Mouse (Mus musculus): ENCODE results near the gene S100a3. TPM values are rescaled to one million over a fixed set of nuclear protein-coding genes. Genes with fewer than 3 reads are reported as not detected.

Gene S100a3
- polyA plus RNA-seq, 1 experiment from 2014 or later, result not detected

GRCm38 (mm10) chr3:90579433-90579832, 19.1 kb downstream of the S100a3 start:
- no peak for ATAC-seq (replicated peaks)
- no peaks in the 10 kb centered on the region for H3K9me3 ChIP-seq
- no peaks in the 10 kb centered on the region for H3K4me1 ChIP-seq
- no peak overlapping the region for H3K9ac ChIP-seq
- H3K27ac ChIP-seq, result no peak overlapping the region
- 80% methylated on average over 7 of the region's 7 CpGs for WGBS
- no peaks in the 10 kb centered on the region for H3K36me3 ChIP-seq (replicated peaks)
- H3K27me3 ChIP-seq (replicated peaks), result no peaks in the 10 kb centered on the region
- no peak overlapping the region for H3K4me3 ChIP-seq
- no peak overlapping the region for H3K4me2 ChIP-seq

- Histone ChIP-seq H3K27ac (no peak overlapping the region), H3K9me3 (no peaks in the 10 kb centered on the region), H3K4me3 (no peak overlapping the region), H3K4me1 (no peaks in the 10 kb centered on the region), H3K27me3 (replicated peaks) (no peaks in the 10 kb centered on the region), H3K4me2 (no peak overlapping the region), H3K9ac (no peak overlapping the region), H3K36me3 (replicated peaks) (no peaks in the 10 kb centered on the region)
- ATAC-seq (replicated peaks), result no peak
- WGBS, result 96% methylated on average over 5 of the region's 5 CpGs
These were observed 20.8 kb downstream of the S100a3 start for GRCm38 (mm10) chr3:90581141-90581540.

GRCm38 (mm10) chr3:90582156-90582555, 21.8 kb downstream of the S100a3 start:
- no peak for ATAC-seq (replicated peaks)
- H3K36me3 ChIP-seq (replicated peaks), result no peaks in the 10 kb centered on the region
- H3K27ac ChIP-seq, result no peak overlapping the region
- 97% methylated on average over 1 of the region's 1 CpGs for WGBS
- H3K4me3 ChIP-seq, result no peak overlapping the region
- H3K4me1 ChIP-seq, result no peaks in the 10 kb centered on the region
- H3K4me2 ChIP-seq, result no peak overlapping the region
- H3K9me3 ChIP-seq, result no peaks in the 10 kb centered on the region
- no peak overlapping the region for H3K9ac ChIP-seq
- H3K27me3 ChIP-seq (replicated peaks), result no peaks in the 10 kb centered on the region

- Histone ChIP-seq H3K4me2 (no peak overlapping the region), H3K4me3 (no peak overlapping the region), H3K27ac (no peak overlapping the region), H3K9me3 (no peaks in the 10 kb centered on the region), H3K36me3 (replicated peaks) (no peaks in the 10 kb centered on the region), H3K9ac (no peak overlapping the region), H3K4me1 (no peaks in the 10 kb centered on the region), H3K27me3 (replicated peaks) (no peaks in the 10 kb centered on the region)
- WGBS, result 89% methylated on average over 4 of the region's 4 CpGs
- no peak for ATAC-seq (replicated peaks)
These were observed 22.2 kb downstream of the S100a3 start for GRCm38 (mm10) chr3:90582556-90582955.

GRCm38 (mm10) chr3:90583893-90584292, 23.5 kb downstream of the S100a3 start:
- no peak overlapping the region for H3K27ac ChIP-seq
- no peaks in the 10 kb centered on the region for H3K4me1 ChIP-seq
- no peaks in the 10 kb centered on the region for H3K36me3 ChIP-seq (replicated peaks)
- no peak for ATAC-seq (replicated peaks)
- H3K4me3 ChIP-seq, result no peak overlapping the region
- H3K27me3 ChIP-seq (replicated peaks), result no peaks in the 10 kb centered on the region
- H3K4me2 ChIP-seq, result no peak overlapping the region
- H3K9ac ChIP-seq, result no peak overlapping the region
- H3K9me3 ChIP-seq, result no peaks in the 10 kb centered on the region
- WGBS, result 40% methylated on average over 3 of the region's 3 CpGs

- Histone ChIP-seq H3K27ac (no peak overlapping the region), H3K9me3 (no peaks in the 10 kb centered on the region), H3K4me3 (no peak overlapping the region), H3K27me3 (replicated peaks) (no peaks in the 10 kb centered on the region), H3K36me3 (replicated peaks) (no peaks in the 10 kb centered on the region), H3K4me2 (no peak overlapping the region), H3K9ac (no peak overlapping the region), H3K4me1 (no peaks in the 10 kb centered on the region)
- peak; percentile 37; the same call in 1 of the 2 replicates for ATAC-seq (replicated peaks)
- 37% methylated on average over 5 of the region's 5 CpGs for WGBS
These were observed 25.2 kb downstream of the S100a3 start for GRCm38 (mm10) chr3:90585595-90585994.

GRCm38 (mm10) chr3:90586016-90586643, 25.8 kb downstream of the S100a3 start:
- ATAC-seq (replicated peaks), result no peak
- Histone ChIP-seq H3K36me3 (replicated peaks) (no peaks in the 10 kb centered on the region), H3K4me2 (no peak overlapping the region), H3K27ac (no peak overlapping the region), H3K4me1 (no peaks in the 10 kb centered on the region), H3K27me3 (replicated peaks) (no peaks in the 10 kb centered on the region), H3K9ac (no peak overlapping the region), H3K9me3 (no peaks in the 10 kb centered on the region), H3K4me3 (no peak overlapping the region)
- WGBS, result 86% methylated on average over 15 of the region's 15 CpGs

GRCm38 (mm10) chr3:90586906-90587305, 26.5 kb downstream of the S100a3 start:
- H3K36me3 ChIP-seq (replicated peaks), result no peaks in the 10 kb centered on the region

GRCm38 (mm10) chr3:90587361-90588101, 27.2 kb downstream of the S100a3 start:
- H3K4me2 ChIP-seq, result no peak overlapping the region
- no peaks in the 10 kb centered on the region for H3K36me3 ChIP-seq (replicated peaks)
- no peaks in the 10 kb centered on the region for H3K4me1 ChIP-seq
- H3K9me3 ChIP-seq, result no peaks in the 10 kb centered on the region
- no peak overlapping the region for H3K4me3 ChIP-seq
- no peaks in the 10 kb centered on the region for H3K27me3 ChIP-seq (replicated peaks)
- H3K27ac ChIP-seq, result no peak overlapping the region
- ATAC-seq (replicated peaks), result no peak
- 89% methylated on average over 14 of the region's 14 CpGs for WGBS
- H3K9ac ChIP-seq, result no peak overlapping the region

More at GRCm38 (mm10) chr3:90586906-90587305, 26.5 kb downstream of the S100a3 start:
- H3K4me1 ChIP-seq, result no peaks in the 10 kb centered on the region
- H3K27me3 ChIP-seq (replicated peaks), result no peaks in the 10 kb centered on the region
- no peak overlapping the region for H3K4me3 ChIP-seq
- H3K9me3 ChIP-seq, result no peaks in the 10 kb centered on the region
- no peak overlapping the region for H3K4me2 ChIP-seq
- WGBS, result 69% methylated on average over 10 of the region's 10 CpGs
- H3K9ac ChIP-seq, result no peak overlapping the region
- ATAC-seq (replicated peaks), result no peak
- H3K27ac ChIP-seq, result no peak overlapping the region

- no peak overlapping the region for H3K27ac ChIP-seq
- H3K4me2 ChIP-seq, result no peak overlapping the region
- ATAC-seq (replicated peaks), result no peak
- H3K9ac ChIP-seq, result no peak overlapping the region
- no peaks in the 10 kb centered on the region for H3K27me3 ChIP-seq (replicated peaks)
- no peak overlapping the region for H3K4me3 ChIP-seq
- H3K9me3 ChIP-seq, result no peaks in the 10 kb centered on the region
- no peaks in the 10 kb centered on the region for H3K4me1 ChIP-seq
- no peaks in the 10 kb centered on the region for H3K36me3 ChIP-seq (replicated peaks)
- WGBS, result 89% methylated on average over 6 of the region's 6 CpGs
These were observed 29.0 kb downstream of the S100a3 start for GRCm38 (mm10) chr3:90589390-90589789.

- Histone ChIP-seq H3K4me3 (no peak within 1 kb of the TSS), H3K36me3 (replicated peaks) (no peaks in the 10 kb centered on the region), H3K27me3 (replicated peaks) (no peaks in the 10 kb centered on the region), H3K9ac (no peak within 1 kb of the TSS), H3K4me2 (no peak within 1 kb of the TSS), H3K9me3 (no peaks in the 10 kb centered on the region), H3K4me1 (no peaks in the 10 kb centered on the region), H3K27ac (no peak within 1 kb of the TSS)
- no peak for ATAC-seq (replicated peaks)
- WGBS, result 84% methylated on average over 8 of the region's 8 CpGs
These were observed 29.6 kb downstream of the S100a3 start, which contains the start of gene S100a2 for GRCm38 (mm10) chr3:90589947-90590346. TSS of gene S100a2 (plus strand) at chr3:90590247.

GRCm38 (mm10) chr3:90594466-90594865, 34.1 kb downstream of the S100a3 start:
- WGBS, result 87% methylated on average over 1 of the region's 1 CpGs
- H3K27ac ChIP-seq, result no peak overlapping the region

GRCm38 (mm10) chr3:90595556-90595955, 35.2 kb downstream of the S100a3 start:
- no peaks in the 10 kb centered on the region for H3K27me3 ChIP-seq (replicated peaks)
- H3K27ac ChIP-seq, result no peak overlapping the region
- H3K4me1 ChIP-seq, result no peaks in the 10 kb centered on the region
- H3K4me3 ChIP-seq, result no peak overlapping the region
- 82% methylated on average over 5 of the region's 5 CpGs for WGBS
- no peaks in the 10 kb centered on the region for H3K9me3 ChIP-seq
- H3K36me3 ChIP-seq (replicated peaks), result no peaks in the 10 kb centered on the region
- H3K9ac ChIP-seq, result no peak overlapping the region
- no peak overlapping the region for H3K4me2 ChIP-seq
- no peak for ATAC-seq (replicated peaks)

More at GRCm38 (mm10) chr3:90594466-90594865, 34.1 kb downstream of the S100a3 start:
- H3K27me3 ChIP-seq (replicated peaks), result no peaks in the 10 kb centered on the region
- H3K9ac ChIP-seq, result no peak overlapping the region
- no peak for ATAC-seq (replicated peaks)
- H3K9me3 ChIP-seq, result no peaks in the 10 kb centered on the region
- no peak overlapping the region for H3K4me3 ChIP-seq
- H3K4me2 ChIP-seq, result no peak overlapping the region
- no peaks in the 10 kb centered on the region for H3K36me3 ChIP-seq (replicated peaks)
- H3K4me1 ChIP-seq, result no peaks in the 10 kb centered on the region

Data from midbrain, embryonic 15.5 days (tissue).